Mouse (Mus musculus) ES-Bruce4 (cell line): ENCODE results near the gene Cfdp1.

Source experiments
- EP300 ChIP-seq: IDR thresholded peaks from 2 replicates; pipeline ENCODE4 v1.6.1; 2011; ENCODE audit warnings: low read depth, low read length; ENCODE audit not compliant: insufficient read depth
- POLR2A ChIP-seq: IDR thresholded peaks from one replicate; pipeline ENCODE4 v1.8.1; 2011; ENCODE audit warnings: low read length; ENCODE audit not compliant: insufficient read depth

DNA sequence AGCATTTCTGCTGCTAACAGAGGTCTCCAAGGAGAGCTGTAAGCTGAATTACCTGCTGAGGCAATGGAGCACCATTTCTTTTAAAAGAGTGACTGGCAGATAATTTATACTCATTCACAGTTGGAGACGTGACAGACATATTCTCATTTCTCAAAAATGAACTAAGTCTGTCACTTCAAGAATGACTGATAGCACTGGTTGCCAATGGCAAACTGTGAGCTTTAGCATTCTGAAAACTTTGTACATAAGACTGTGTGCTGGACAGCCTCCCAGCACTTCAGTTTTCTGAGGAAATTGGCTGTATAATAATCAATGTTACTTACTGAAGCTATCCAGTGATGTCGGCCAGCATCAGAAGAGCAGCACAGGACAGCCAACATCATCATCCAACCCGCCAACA, 46.1 kb downstream of the Cfdp1 start:
- TF ChIP-seq EP300 (no peak), POLR2A (no peak)
